Mouse (Mus musculus) ZHBTc4 (cell line): Measurements from ENCODE around the gene Fgf23.
A peak's percentile ranks its signal among the peaks of the same experiment; 100 is the strongest.

Experiments
- DNase-seq: peaks from one replicate; pipeline ENCODE4 v3.0.0-alpha.2; 2011; ENCODE audit warnings: low read depth, low spot score

Fgf23 gene

GRCm38 (mm10) chr6:127114753-127115456 lies 42.2 kb downstream of the Fgf23 start:
- DNase-seq: peak; percentile 57

GRCm38 (mm10) chr6:127122221-127122806 lies 49.6 kb downstream of the Fgf23 start:
- DNase-seq: peak; percentile 73

- DNase-seq: no peak
Observed at GRCm38 (mm10) chr6:127122996-127123395, 50.3 kb downstream of the Fgf23 start.

GRCm38 (mm10) chr6:127123506-127123905 lies 50.8 kb downstream of the Fgf23 start:
- no peak for DNase-seq

- DNase-seq: no peak
Observed at GRCm38 (mm10) chr6:127129659-127130058, 57.0 kb downstream of the Fgf23 start.

GRCm38 (mm10) chr6:127130377-127130776 lies 57.7 kb downstream of the Fgf23 start:
- peak; percentile 81 for DNase-seq
